Mouse (Mus musculus): Measurements from ENCODE around the gene Ptcra.

- TF ChIP-seq CTCF (IDR thresholded peaks at IDR 0.05; ENCODE audit: control insufficient read depth, insufficient read depth, insufficient replicate concordance, low read depth, low read length) (no peak), POLR2A (IDR thresholded peaks at IDR 0.05; ENCODE audit: control insufficient read depth, low read depth, low read length) (no peak)
Measured at GRCm38 (mm10) chr17:46810672-46811071, 47.2 kb upstream of the Ptcra start.
